Mouse (Mus musculus) hindbrain, postnatal 0 days (tissue): ENCODE measurements at regions not wholly inside any gene's neighbourhood (a gene's known extent, or its start where the extent isn't known, plus 50 kb on each side); places are given as distances from the start of the nearest gene placed in this dataset.

ENCODE experiments used
- ATAC-seq: fragments of 200-750 bp; cut with Nextera tagmentation; 2 replicates; pipeline ENCODE4 v1.8.0; 2017; ENCODE audit warnings: mild to moderate bottlenecking, moderate TSS enrichment, moderate library complexity
- DNase-seq: peaks from one replicate; pipeline ENCODE4 v3.0.0-alpha.2; 2015; ENCODE audit warnings: low spot score
- H3K27ac ChIP-seq: fragments of 300-500 bp; sonication (generic); 2 replicates; pipeline ENCODE4 v1.5.1; 2014; ENCODE audit warnings: mild to moderate bottlenecking
- H3K27me3 ChIP-seq: fragments of 300-500 bp; sonication (generic); 2 replicates; pipeline ENCODE4 v1.6.1; 2014; ENCODE audit warnings: low read length, mixed read lengths; ENCODE audit not compliant: insufficient read depth
- H3K36me3 ChIP-seq: fragments of 300-500 bp; sonication (generic); 2 replicates; pipeline ENCODE4 v1.6.1; 2014; ENCODE audit warnings: low read length, mixed read lengths; ENCODE audit not compliant: insufficient read depth
- H3K4me1 ChIP-seq: fragments of 300-500 bp; sonication (generic); 2 replicates; pipeline ENCODE4 v1.6.1; 2014; ENCODE audit warnings: antibody characterized with exemption, low read length, mixed read lengths; ENCODE audit not compliant: insufficient read depth
- H3K4me2 ChIP-seq: fragments of 300-500 bp; sonication (generic); 2 replicates; pipeline ENCODE4 v1.6.1; 2014; ENCODE audit warnings: low read depth, mild to moderate bottlenecking, low read length, moderate library complexity, mixed read lengths
- H3K4me3 ChIP-seq: fragments of 300-500 bp; sonication (generic); 2 replicates; pipeline ENCODE4 v1.5.1; 2014; ENCODE audit warnings: low read length
- H3K9ac ChIP-seq: fragments of 300-500 bp; sonication (generic); replicated peaks from 2 replicates; pipeline ENCODE4 v1.6.1; 2014; ENCODE audit warnings: mild to moderate bottlenecking, low read length, moderate library complexity, mixed read lengths
- H3K9me3 ChIP-seq: fragments of 300-500 bp; sonication (generic); 2 replicates; pipeline ENCODE4 v1.6.1; 2016; ENCODE audit warnings: low read length, mixed read lengths
- CTCF ChIP-seq: IDR thresholded peaks from 2 replicates; pipeline ENCODE4 v1.5.1; 2016; ENCODE audit warnings: antibody characterized with exemption, control low read depth, low read depth
- WGBS: fragments of 180-500 bp; shearing (Covaris S2); extraction: QIAGEN DNeasy Blood & Tissue Kit; methylation state at CpG from one replicate; pipeline ENCODE4 v1.1.7; 2014; 5-methylcytosine and 5-hydroxymethylcytosine counted together

GRCm38 (mm10) chr12:7250324-7250723, 727.1 kb upstream of the Apob start:
- no peak for ATAC-seq
- H3K27ac ChIP-seq: no peak overlapping the region

GRCm38 (mm10) chr12:7270587-7270986, 706.9 kb upstream of the Apob start:
- H3K27me3 ChIP-seq: no peaks in the 10 kb centered on the region
- no peak for TF ChIP-seq CTCF
- no peaks in the 10 kb centered on the region for H3K4me1 ChIP-seq
- H3K4me2 ChIP-seq: no peak overlapping the region
- DNase-seq (no peak), ATAC-seq (no peak)
- no peak overlapping the region for H3K4me3 ChIP-seq
- H3K36me3 ChIP-seq: no peaks in the 10 kb centered on the region
- H3K27ac ChIP-seq: no peak overlapping the region
- no peak overlapping the region for H3K9ac ChIP-seq
- WGBS: 82% methylated on average over 1 of the region's 1 CpGs
- H3K9me3 ChIP-seq: no peaks in the 10 kb centered on the region

More at GRCm38 (mm10) chr12:7250324-7250723, 727.1 kb upstream of the Apob start:
- Histone ChIP-seq H3K27me3 (no peaks in the 10 kb centered on the region), H3K4me2 (no peak overlapping the region), H3K4me3 (no peak overlapping the region), H3K9me3 (no peaks in the 10 kb centered on the region), H3K9ac (no peak overlapping the region), H3K36me3 (no peaks in the 10 kb centered on the region), H3K4me1 (no peaks in the 10 kb centered on the region)
- TF ChIP-seq CTCF: no peak
- no peak for DNase-seq

- no peak for DNase-seq
- no peak overlapping the region for H3K4me3 ChIP-seq
- H3K27ac ChIP-seq: no peak overlapping the region
- H3K27me3 ChIP-seq: no peaks in the 10 kb centered on the region
- no peak overlapping the region for H3K4me2 ChIP-seq
- TF ChIP-seq CTCF: no peak
- no peaks in the 10 kb centered on the region for H3K4me1 ChIP-seq
- H3K9me3 ChIP-seq: no peaks in the 10 kb centered on the region
- H3K9ac ChIP-seq: no peak overlapping the region
- no peak for ATAC-seq
- 64% methylated on average over 4 of the region's 4 CpGs for WGBS
- H3K36me3 ChIP-seq: no peaks in the 10 kb centered on the region
Observed at GRCm38 (mm10) chr12:7284354-7285036, 693.0 kb upstream of the Apob start.

GRCm38 (mm10) chr12:7291557-7291956, 685.9 kb upstream of the Apob start:
- Histone ChIP-seq H3K9me3 (no peaks in the 10 kb centered on the region), H3K4me2 (no peak overlapping the region), H3K27ac (no peak overlapping the region), H3K9ac (no peak overlapping the region), H3K36me3 (no peaks in the 10 kb centered on the region), H3K4me1 (no peaks in the 10 kb centered on the region), H3K4me3 (no peak overlapping the region), H3K27me3 (no peaks in the 10 kb centered on the region)
- ATAC-seq: peak; percentile 80
- DNase-seq: peak; percentile 58
- WGBS: 41% methylated on average over 2 of the region's 2 CpGs
- no peak for TF ChIP-seq CTCF

- no peak for ATAC-seq
- H3K9ac ChIP-seq: no peak overlapping the region
- no peaks in the 10 kb centered on the region for H3K4me1 ChIP-seq
- H3K36me3 ChIP-seq: no peaks in the 10 kb centered on the region
- H3K4me3 ChIP-seq: no peak overlapping the region
- no peak overlapping the region for H3K4me2 ChIP-seq
- 54% methylated on average over 2 of the region's 2 CpGs for WGBS
- no peaks in the 10 kb centered on the region for H3K27me3 ChIP-seq
- DNase-seq: no peak
- H3K9me3 ChIP-seq: no peaks in the 10 kb centered on the region
- no peak for TF ChIP-seq CTCF
- H3K27ac ChIP-seq: no peak overlapping the region
Observed at GRCm38 (mm10) chr12:7297026-7297425, 680.4 kb upstream of the Apob start.

GRCm38 (mm10) chr12:7321453-7321852, 656.0 kb upstream of the Apob start:
- Histone ChIP-seq H3K9me3 (no peaks in the 10 kb centered on the region), H3K4me1 (no peaks in the 10 kb centered on the region), H3K36me3 (no peaks in the 10 kb centered on the region), H3K9ac (no peak overlapping the region), H3K27me3 (no peaks in the 10 kb centered on the region), H3K4me2 (no peak overlapping the region), H3K4me3 (no peak overlapping the region), H3K27ac (no peak overlapping the region)
- DNase-seq (no peak), ATAC-seq (no peak)
- WGBS: 73% methylated on average over 2 of the region's 2 CpGs
- TF ChIP-seq CTCF: no peak

- Histone ChIP-seq H3K9me3 (no peaks in the 10 kb centered on the region), H3K9ac (no peak overlapping the region), H3K4me1 (no peaks in the 10 kb centered on the region), H3K27me3 (no peaks in the 10 kb centered on the region), H3K27ac (no peak overlapping the region), H3K4me3 (no peak overlapping the region), H3K36me3 (no peaks in the 10 kb centered on the region), H3K4me2 (no peak overlapping the region)
- no peak for TF ChIP-seq CTCF
- DNase-seq: peak; percentile 63
- no peak for ATAC-seq
Observed at GRCm38 (mm10) chr12:7328620-7329019, 648.8 kb upstream of the Apob start.
